Mouse (Mus musculus): ENCODE results near the gene Decr2. TPM values are rescaled to one million over a fixed set of nuclear protein-coding genes. Genes with fewer than 3 reads are reported as not detected.
A peak's percentile ranks its signal among the peaks of the same experiment; 100 is the strongest.

The Decr2 gene
- polyA plus RNA-seq, 1 experiment from 2014 or later: 32.8 TPM

DNA sequence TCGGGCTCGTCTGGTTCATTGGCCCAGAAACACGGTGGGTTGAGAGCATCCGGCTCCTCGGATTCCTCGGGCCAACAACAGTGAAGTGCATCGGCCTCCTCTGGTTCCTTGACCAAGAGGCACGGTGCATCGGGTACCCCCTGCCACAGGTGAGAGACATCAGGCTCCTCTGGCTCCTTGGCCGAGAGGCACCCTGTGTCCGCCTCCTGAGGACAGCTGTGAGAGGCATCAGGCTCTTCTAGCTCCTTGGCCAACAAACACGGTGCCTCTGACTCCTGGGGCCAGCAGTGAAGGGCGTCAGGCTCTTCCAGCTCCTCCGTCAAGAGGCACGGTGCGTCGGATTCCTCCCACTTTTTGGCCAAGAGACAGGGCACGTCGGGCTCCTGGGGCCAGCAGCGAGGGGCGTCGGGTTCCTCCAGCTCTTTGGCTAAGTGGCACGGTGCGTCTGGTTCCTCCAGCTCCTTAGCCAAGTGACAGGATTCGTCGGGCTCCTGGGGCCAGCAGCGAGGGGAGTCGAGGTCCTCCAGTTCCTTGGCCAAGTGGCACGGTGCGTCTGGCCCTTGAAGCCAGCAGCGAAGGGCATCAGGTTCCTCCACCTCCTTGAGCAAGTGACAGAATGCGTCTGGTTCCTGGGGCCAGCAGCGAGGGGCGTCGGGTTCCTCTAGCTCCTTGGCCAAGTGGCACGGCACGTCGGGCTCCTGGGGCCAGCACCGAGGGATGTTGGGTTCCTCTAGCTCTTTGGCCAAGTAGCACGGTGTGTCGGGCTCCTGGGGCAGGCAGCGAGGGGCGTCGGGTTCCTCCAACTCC, 21.9 kb downstream of the Decr2 start:
- no peaks in the 10 kb centered on the region for H3K9me3 ChIP-seq
- peaks cover 10% of the 10 kb centered on the region for H3K36me3 ChIP-seq
- H3K27ac ChIP-seq: peak overlapping the region; percentile 91
- peaks cover 18% of the 10 kb centered on the region; the same call in 1 of the 2 replicates for H3K27me3 ChIP-seq (ENCODE audit: insufficient read depth, poor library complexity, severe bottlenecking)
- peak overlapping the region; percentile 92 for H3K4me3 ChIP-seq
- no peak for DNase-seq (ENCODE audit: low spot score)
- WGBS: under 1% methylated on average over 44 of the region's 44 CpGs
- H3K4me1 ChIP-seq: peaks cover 54% of the 10 kb centered on the region

DNA sequence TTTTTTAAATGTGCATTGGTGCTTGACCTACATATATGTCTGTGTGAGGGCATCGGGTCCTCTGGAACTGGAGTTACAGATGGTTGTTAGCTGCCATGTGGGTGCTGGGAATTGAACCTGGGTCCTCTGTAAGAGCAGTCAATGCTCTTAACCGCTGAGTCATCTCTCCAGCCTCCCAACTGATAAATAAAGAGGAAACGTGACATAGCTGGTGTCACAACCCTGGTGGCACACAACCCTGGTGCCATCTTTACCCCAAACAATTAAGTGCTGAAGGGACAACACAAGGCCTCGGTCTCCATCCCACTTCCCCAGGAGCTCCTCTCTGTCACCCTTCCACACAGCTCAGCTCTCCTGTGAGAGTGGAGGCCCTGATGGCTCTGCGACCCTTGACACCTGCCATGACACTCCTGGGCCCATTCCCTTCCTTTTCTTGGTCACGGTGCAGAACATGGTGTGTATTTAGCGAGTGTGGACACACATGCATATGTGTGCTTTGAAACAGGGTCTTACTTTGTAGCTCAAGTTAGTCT, 23.6 kb downstream of the Decr2 start:
- Histone ChIP-seq H3K27ac (no peak overlapping the region), H3K4me3 (peak overlapping the region; percentile 92; the same call in 1 of the 2 replicates), H3K4me1 (peaks cover 54% of the 10 kb centered on the region), H3K36me3 (peaks cover 13% of the 10 kb centered on the region), H3K9me3 (no peaks in the 10 kb centered on the region), H3K27me3 (ENCODE audit: insufficient read depth, poor library complexity, severe bottlenecking) (peaks cover 18% of the 10 kb centered on the region; the same call in 1 of the 2 replicates)
- no peak for DNase-seq (ENCODE audit: low spot score)
- 86% methylated on average over 7 of the region's 7 CpGs for whole genome bisulfite sequencing

DNA sequence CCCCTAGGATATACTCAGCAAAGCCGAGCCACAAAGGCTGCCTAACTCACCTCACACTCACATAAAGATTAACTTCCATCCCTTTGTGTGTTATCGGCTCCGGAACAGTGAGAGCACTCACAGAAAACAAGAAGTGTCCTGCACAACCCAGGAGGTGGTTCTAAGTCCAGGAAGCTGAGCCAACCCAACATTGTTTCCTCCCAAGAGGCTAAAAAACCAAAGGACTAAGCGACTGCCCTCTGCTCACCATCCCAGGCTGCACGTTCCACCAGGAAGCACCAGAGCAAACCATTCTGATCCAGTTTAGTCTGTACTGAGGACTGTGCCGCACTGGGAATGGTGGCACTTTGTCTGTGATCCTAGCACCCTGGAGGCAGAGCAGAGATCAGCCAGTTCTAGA, 25.2 kb downstream of the Decr2 start:
- DNase-seq (ENCODE audit: low spot score): no peak
- peaks cover 13% of the 10 kb centered on the region for H3K36me3 ChIP-seq
- H3K27me3 ChIP-seq (ENCODE audit: insufficient read depth, poor library complexity, severe bottlenecking): 0 out of 2 replicates have a peak, but pooled peaks cover 12% of the 10 kb centered on the region
- peak overlapping the region; percentile 69 for H3K27ac ChIP-seq
- peaks cover 51% of the 10 kb centered on the region for H3K4me1 ChIP-seq
- no peaks in the 10 kb centered on the region for H3K9me3 ChIP-seq
- whole genome bisulfite sequencing: 62% methylated on average over 6 of the region's 6 CpGs
- peak overlapping the region; percentile 24; the same call in 1 of the 2 replicates for H3K4me3 ChIP-seq

DNA sequence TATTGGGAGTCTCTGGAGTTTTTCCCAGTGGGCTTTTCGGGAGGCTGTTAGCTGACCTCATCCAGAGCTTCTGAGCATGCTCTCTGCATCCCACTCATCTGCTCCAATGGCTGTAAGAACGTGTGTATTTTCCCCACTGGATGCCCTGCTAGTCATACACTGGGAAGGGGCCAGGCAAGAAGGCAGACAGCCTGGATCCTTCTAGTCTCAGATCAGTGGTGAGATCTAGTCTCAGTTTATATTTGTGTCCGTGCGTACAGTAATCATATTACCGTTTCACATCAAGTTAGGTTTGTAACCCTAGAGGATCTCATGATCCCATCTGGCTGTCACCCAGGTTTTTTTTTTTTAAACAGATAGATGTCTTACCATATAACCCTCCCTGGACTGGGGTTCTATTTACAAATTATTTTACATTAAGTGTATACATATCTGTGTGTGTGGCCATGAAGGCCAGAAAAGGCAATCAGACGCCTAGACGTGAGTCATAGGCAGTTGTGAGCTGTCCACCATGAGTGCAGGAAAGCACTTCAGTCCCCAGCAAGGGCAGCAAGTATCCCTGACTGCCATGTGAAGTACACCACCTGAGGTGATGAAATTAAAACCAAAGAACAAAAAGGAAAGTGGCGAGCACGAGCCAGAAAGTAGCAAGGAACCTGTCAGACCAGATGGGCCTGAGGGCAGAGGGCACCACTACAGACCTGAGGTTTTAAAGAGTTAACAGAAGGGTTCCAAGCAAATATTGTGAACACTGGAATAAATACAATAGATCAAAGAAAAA, 32.2 kb downstream of the Decr2 start:
- Histone ChIP-seq H3K9me3 (no peaks in the 10 kb centered on the region), H3K27ac (no peak overlapping the region), H3K4me1 (peaks cover 22% of the 10 kb centered on the region), H3K4me3 (no peak overlapping the region), H3K36me3 (peaks cover 10% of the 10 kb centered on the region; the same call in 1 of the 2 replicates), H3K27me3 (ENCODE audit: insufficient read depth, poor library complexity, severe bottlenecking) (no peaks in the 10 kb centered on the region)
- WGBS: 83% methylated on average over 9 of the region's 9 CpGs
- no peak for DNase-seq (ENCODE audit: low spot score)

DNA sequence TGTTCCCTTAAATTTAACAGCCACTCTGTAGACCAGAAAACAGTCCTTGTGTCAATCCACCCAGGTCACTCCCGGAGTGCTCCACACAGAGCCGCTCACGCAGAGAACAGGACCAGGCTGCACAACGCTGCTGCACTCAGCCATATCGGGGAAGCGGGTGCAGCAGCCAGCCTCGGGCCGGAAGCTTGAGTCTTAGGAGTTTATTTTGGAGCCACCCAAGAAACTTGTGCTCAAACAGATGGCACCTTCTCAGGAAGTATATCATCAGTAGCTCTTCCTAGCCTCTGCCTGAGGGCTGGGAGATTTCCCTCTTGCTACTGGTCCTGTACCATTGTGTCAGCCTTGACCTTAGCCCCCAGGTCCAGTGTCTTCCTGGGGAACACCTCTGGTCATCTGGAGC, 32.9 kb downstream of the Decr2 start:
- Histone ChIP-seq H3K4me3 (no peak overlapping the region), H3K4me1 (peaks cover 22% of the 10 kb centered on the region)

DNA sequence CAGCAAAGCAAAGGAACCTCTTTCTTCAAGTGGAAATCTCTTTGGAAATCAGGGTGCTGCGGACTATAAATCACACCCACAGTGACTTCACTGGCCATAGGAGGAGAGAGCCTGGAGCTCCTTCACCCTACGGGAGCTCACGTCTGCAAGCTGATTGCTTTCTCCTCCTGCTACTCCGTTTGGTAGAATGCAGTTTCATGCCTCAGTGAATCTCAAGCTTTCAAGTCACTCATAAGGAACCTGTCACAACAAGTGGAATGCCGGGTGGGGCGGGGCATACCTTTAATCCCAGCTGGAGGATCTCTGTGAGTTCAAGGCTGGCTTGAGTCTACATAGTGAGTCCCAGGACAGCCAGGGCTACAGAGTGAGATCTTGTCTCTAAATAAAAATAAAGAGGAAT, 35.0 kb downstream of the Decr2 start:
- H3K27ac ChIP-seq: no peak overlapping the region; the same call in 1 of the 2 replicates
- no peak overlapping the region for H3K4me3 ChIP-seq
- no peaks in the 10 kb centered on the region for H3K27me3 ChIP-seq (ENCODE audit: insufficient read depth, poor library complexity, severe bottlenecking)
- H3K4me1 ChIP-seq: peaks cover 22% of the 10 kb centered on the region
- 65% methylated on average over 6 of the region's 6 CpGs for WGBS
- DNase-seq (ENCODE audit: low spot score): no peak
- H3K9me3 ChIP-seq: no peaks in the 10 kb centered on the region
- H3K36me3 ChIP-seq: peaks cover 7% of the 10 kb centered on the region; the same call in 1 of the 2 replicates

More for the DNA sequence above, 32.9 kb downstream of the Decr2 start:
- no peaks in the 10 kb centered on the region for H3K9me3 ChIP-seq
- H3K27ac ChIP-seq: no peak overlapping the region
- WGBS: 86% methylated on average over 8 of the region's 8 CpGs
- H3K27me3 ChIP-seq (ENCODE audit: insufficient read depth, poor library complexity, severe bottlenecking): no peaks in the 10 kb centered on the region
- no peak for DNase-seq (ENCODE audit: low spot score)
- peaks cover 7% of the 10 kb centered on the region; the same call in 1 of the 2 replicates for H3K36me3 ChIP-seq

DNA sequence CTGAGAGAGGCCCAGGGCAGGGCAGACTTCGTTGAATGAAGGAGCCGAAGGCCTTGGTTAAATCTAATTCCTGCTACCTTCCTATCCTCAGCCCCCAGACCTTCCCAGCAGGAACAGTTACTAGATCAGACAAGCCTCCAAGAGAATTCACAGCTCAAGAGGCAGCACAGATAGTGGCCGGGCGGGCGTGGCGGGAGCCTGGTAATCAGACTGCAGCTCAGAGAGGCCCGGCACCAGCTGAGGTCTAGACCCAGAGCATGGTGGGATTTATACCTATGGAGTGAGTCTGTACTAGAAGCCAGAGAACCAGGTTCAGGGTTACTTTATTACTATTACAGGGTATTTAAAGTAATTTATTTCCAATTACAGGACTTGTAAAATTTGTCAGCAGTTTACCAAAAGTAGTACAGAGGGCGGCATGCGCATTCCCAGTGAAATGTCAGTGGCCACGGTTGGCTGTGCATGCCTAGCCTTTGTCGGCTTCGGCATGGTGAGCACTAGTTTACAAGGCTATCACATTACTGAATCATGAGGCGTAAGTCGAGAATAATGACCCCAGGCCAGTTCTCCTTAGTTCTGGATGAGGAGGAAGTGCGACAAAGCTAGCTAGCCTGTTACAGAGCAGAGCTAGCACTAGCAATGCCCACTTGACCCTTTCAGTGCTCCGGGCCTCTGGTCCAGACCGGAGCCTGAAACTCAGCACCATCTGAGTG, 35.8 kb downstream of the Decr2 start:
- Histone ChIP-seq H3K4me3 (no peak overlapping the region), H3K4me1 (peaks cover 22% of the 10 kb centered on the region), H3K9me3 (no peaks in the 10 kb centered on the region), H3K36me3 (peaks cover 7% of the 10 kb centered on the region; the same call in 1 of the 2 replicates), H3K27me3 (ENCODE audit: insufficient read depth, poor library complexity, severe bottlenecking) (no peaks in the 10 kb centered on the region), H3K27ac (peak overlapping the region; percentile 37; the same call in 1 of the 2 replicates)
- WGBS: 49% methylated on average over 17 of the region's 17 CpGs
- peak; percentile 83 for DNase-seq (ENCODE audit: low spot score)

DNA sequence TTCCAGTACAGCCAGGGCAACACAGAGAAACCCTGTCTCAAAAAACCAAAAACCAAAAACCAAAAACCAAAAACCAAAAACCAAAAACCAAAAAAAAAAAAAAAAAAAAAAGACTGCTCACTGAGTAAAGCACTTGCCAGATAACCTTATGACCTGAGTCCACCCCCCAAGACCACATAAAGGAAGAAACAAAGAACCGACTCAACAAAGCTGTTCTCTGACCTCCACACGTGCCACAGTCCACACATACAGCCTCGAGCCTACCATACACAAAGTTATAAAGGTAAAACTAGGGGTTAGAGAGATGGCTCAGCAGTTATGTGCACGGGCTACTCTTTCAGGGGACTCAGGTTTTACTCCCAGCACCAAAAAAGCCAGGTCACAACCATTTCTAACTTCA, 37.4 kb downstream of the Decr2 start:
- Histone ChIP-seq H3K27ac (no peak overlapping the region), H3K4me1 (peaks cover 28% of the 10 kb centered on the region), H3K4me3 (no peak overlapping the region), H3K27me3 (ENCODE audit: insufficient read depth, poor library complexity, severe bottlenecking) (no peaks in the 10 kb centered on the region), H3K9me3 (no peaks in the 10 kb centered on the region), H3K36me3 (0 out of 2 replicates have a peak, but pooled peaks cover 3% of the 10 kb centered on the region)
- DNase-seq (ENCODE audit: low spot score): no peak
- 78% methylated on average over 4 of the region's 4 CpGs for WGBS

DNA sequence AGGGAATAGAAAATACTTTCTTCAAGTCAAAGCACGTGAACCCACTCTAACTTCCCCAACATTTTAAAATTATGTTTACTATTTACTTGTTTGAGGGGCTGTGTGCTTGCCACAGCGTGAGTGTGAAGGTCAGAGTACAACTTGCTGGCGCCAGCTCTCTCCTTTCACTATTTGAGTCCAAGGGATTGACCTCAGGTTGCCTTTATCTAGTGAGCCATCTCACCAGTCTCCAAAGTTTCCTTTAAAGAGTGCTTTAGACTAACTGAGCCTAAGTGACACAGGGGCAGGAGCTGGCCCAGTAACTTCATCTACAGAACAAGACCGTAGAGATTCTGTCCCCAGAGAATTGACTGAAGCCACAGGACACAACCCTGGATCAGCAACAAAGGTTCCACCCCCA, 38.1 kb downstream of the Decr2 start:
- Histone ChIP-seq H3K9me3 (no peaks in the 10 kb centered on the region), H3K27ac (no peak overlapping the region), H3K4me3 (no peak overlapping the region), H3K36me3 (0 out of 2 replicates have a peak, but pooled peaks cover 3% of the 10 kb centered on the region), H3K27me3 (ENCODE audit: insufficient read depth, poor library complexity, severe bottlenecking) (no peaks in the 10 kb centered on the region), H3K4me1 (peaks cover 32% of the 10 kb centered on the region)
- 88% methylated on average over 4 of the region's 4 CpGs for WGBS
- no peak for DNase-seq (ENCODE audit: low spot score)

DNA sequence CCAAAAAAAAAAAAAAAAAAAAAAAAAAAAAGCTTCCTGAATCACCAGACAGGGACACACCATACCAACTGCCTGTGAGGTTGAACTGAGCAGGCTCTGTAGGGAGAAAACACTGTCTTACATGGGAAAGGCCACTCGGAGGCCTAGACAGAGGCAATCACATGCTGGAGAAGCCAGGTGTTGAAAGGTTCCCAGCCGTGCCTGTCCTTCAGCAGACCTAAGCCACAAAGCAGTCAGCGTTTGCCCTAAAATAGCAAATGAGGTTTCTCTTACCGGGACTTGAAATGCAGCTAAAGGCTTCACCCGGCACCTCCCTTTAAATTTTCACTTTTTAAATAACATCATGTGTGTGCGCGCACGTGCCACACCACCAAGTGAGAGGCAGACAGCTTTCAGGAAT, 42.0 kb downstream of the Decr2 start:
- no peak overlapping the region for H3K4me3 ChIP-seq
- H3K36me3 ChIP-seq: no peaks in the 10 kb centered on the region
- peaks cover 28% of the 10 kb centered on the region for H3K4me1 ChIP-seq
- no peak for DNase-seq (ENCODE audit: low spot score)
- H3K9me3 ChIP-seq: no peaks in the 10 kb centered on the region
- WGBS: 56% methylated on average over 8 of the region's 8 CpGs
- peak overlapping the region; percentile 53 for H3K27ac ChIP-seq
- no peaks in the 10 kb centered on the region for H3K27me3 ChIP-seq (ENCODE audit: insufficient read depth, poor library complexity, severe bottlenecking)

DNA sequence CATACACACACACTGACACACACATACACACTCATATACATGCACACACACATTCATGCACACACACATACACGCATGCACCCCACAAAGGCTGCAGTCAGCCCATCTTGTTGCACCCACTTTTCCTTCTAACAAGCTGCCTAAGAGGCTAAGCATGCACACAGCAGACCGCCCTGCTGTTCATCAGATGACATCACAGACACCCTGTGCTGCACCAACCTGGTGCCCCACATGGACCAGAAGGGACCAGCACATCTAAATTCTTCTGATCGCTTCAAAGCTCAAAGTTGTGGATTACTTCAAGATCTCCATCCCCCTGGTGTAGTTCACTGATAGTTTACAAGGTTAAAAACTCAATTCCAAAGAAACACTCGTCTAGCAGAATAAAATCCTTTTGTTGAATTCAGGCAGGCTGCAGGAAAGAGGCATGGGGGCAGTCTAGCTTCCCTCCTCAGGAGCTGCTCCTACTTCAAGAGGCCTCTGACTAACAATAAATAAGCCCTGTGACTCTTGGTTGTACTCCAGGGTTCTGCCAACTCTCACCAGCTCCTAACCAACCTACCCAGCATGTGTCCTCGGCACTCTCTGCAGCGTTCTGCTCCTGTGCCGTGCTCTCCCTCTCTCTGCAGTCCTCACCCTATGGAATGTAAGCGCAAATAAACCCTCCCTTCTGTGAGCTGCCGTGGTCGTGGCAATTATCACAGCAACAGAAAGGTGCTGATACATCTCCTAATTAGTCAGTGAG, 43.7 kb downstream of the Decr2 start:
- Histone ChIP-seq H3K27me3 (ENCODE audit: insufficient read depth, poor library complexity, severe bottlenecking) (no peaks in the 10 kb centered on the region), H3K27ac (peak overlapping the region; percentile 47; the same call in 1 of the 2 replicates), H3K4me1 (peaks cover 39% of the 10 kb centered on the region), H3K4me3 (no peak overlapping the region), H3K9me3 (no peaks in the 10 kb centered on the region), H3K36me3 (no peaks in the 10 kb centered on the region)
- 42% methylated on average over 10 of the region's 10 CpGs for WGBS
- no peak for DNase-seq (ENCODE audit: low spot score)

DNA sequence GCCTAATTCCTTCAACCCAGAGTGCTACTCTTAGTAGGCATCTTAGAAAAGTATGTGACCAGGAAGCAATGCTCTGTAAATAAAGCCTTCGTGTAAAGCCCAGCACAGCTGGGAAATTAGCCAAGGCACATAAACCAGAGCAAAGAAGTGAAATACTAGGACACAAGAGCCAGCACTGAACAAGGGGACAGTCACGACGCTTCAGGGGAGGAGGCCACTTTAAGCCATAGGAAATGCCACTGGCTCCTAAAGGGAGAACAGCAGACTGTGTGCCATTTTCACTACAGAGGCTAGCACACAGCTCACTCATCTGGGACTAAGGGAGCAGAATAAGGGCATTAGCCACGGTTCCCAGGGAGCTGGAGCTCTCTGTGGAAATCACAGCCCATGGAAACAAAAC, 44.9 kb downstream of the Decr2 start:
- 79% methylated on average over 4 of the region's 4 CpGs for WGBS
- no peak for DNase-seq (ENCODE audit: low spot score)

More for the DNA sequence above, 44.9 kb downstream of the Decr2 start:
- Histone ChIP-seq H3K36me3 (no peaks in the 10 kb centered on the region), H3K4me3 (no peak overlapping the region), H3K27me3 (ENCODE audit: insufficient read depth, poor library complexity, severe bottlenecking) (no peaks in the 10 kb centered on the region), H3K9me3 (no peaks in the 10 kb centered on the region), H3K27ac (no peak overlapping the region), H3K4me1 (peaks cover 40% of the 10 kb centered on the region)
